Mouse (Mus musculus) layer of hippocampus, adult 18-20 months (tissue): Measurements from ENCODE around the gene Slc39a1. TPM values are rescaled to one million over a fixed set of nuclear protein-coding genes. Genes with fewer than 3 reads are reported as not detected.

Source experiments
- DNase-seq, 2 experiments: peaks; one replicate each; pipeline ENCODE4 v3.0.0; 2022; ENCODE audit warnings: low spot score in 2 of 2
- microRNA-seq, 2 experiments: library from miRNA; unstranded; fragments of <30 nt; microRNA quantifications; one replicate each; pipeline ENCODE4 v1.2.0; 2021
- total RNA-seq, 2 experiments: library from RNA; stranded (reverse); gene quantifications; 2 replicates each; pipeline ENCODE4 v1.2.3; 2021

Slc39a1 gene
- total RNA-seq, 2 experiments from 2014 or later, result 39.0 to 45.3 TPM

- peak; percentile 16 to 28 for DNase-seq
These were observed 45.5 kb downstream of the Slc39a1 start for GRCm38 (mm10) chr3:90293352-90294063.

GRCm38 (mm10) chr3:90294064-90294440 is 46.1 kb downstream of the Slc39a1 start:
- no peak for DNase-seq

GRCm38 (mm10) chr3:90294651-90295050 is 46.7 kb downstream of the Slc39a1 start:
- DNase-seq, result no peak

Small RNA genes lying within 50 kb of the gene (microRNA-seq; reads per million reads assigned to microRNA genes)
- 0.39 to 0.99 reads per million in 2 experiments for gene Mir7012

Other genes starting within 250 kb of the Slc39a1 start
- 10 to 100 TPM; 91.7 to 93.8 TPM for gene Hax1, start 249.4 kb upstream of the Slc39a1 start, total RNA-seq
- 10 to 100 TPM; 92.5 to 95.2 TPM for gene 4933434E20Rik, start 196.5 kb upstream of the Slc39a1 start, total RNA-seq
- 100 to 1,000 TPM; 166 to 176 TPM for gene Ubap2l, start 195.5 kb upstream of the Slc39a1 start, total RNA-seq
- 100 to 1,000 TPM; 170 to 172 TPM for gene Tpm3, start 175.5 kb upstream of the Slc39a1 start, total RNA-seq
- gene Nup210l, start 144.0 kb upstream of the Slc39a1 start, total RNA-seq, result under 1 TPM; 0.28 to 0.32 TPM
- gene Rps27, start 34.5 kb upstream of the Slc39a1 start, total RNA-seq, result 1,000 to 10,000 TPM in 1 of 2 experiments, 100 to 1,000 TPM in 1; 993 to 1,005 TPM
- 10 to 100 TPM in 1 of 2 experiments, 1 to 10 TPM in 1; 9.4 to 10.4 TPM for gene Rab13, start 34.5 kb upstream of the Slc39a1 start, total RNA-seq
- gene Jtb, start 16.6 kb upstream of the Slc39a1 start, total RNA-seq, result 10 to 100 TPM; 44.1 to 46.2 TPM
- under 1 TPM in 1 of 2 experiments, not detected in 1; 0.41 TPM for gene Creb3l4, start 4.7 kb upstream of the Slc39a1 start, total RNA-seq
- gene Crtc2, start 6.0 kb downstream of the Slc39a1 start, total RNA-seq, result 10 to 100 TPM; 36.4 to 45.7 TPM
- 10 to 100 TPM; 30.1 to 31.9 TPM for gene Dennd4b, start 17.0 kb downstream of the Slc39a1 start, total RNA-seq
- 100 to 1,000 TPM; 104 to 106 TPM for gene Gatad2b, start 45.0 kb downstream of the Slc39a1 start, total RNA-seq
- 10 to 100 TPM; 12.3 to 12.7 TPM for gene Slc27a3, start 141.8 kb downstream of the Slc39a1 start, total RNA-seq
- 10 to 100 TPM; 65.1 to 68.4 TPM for gene Ints3, start 185.4 kb downstream of the Slc39a1 start, total RNA-seq
- gene Npr1, start 217.7 kb downstream of the Slc39a1 start, total RNA-seq, result 1 to 10 TPM; 5.7 to 5.9 TPM
- 10 to 100 TPM; 83.1 to 84.0 TPM for gene Ilf2, start 228.0 kb downstream of the Slc39a1 start, total RNA-seq
- 10 to 100 TPM; 58.7 to 59.6 TPM for gene Snapin, start 242.9 kb downstream of the Slc39a1 start, total RNA-seq